8 mouse cellular contexts compared by ENCODE assay signal in genomic region chr4:74242176-74242575, GRCm38 (mm10). TPM values are rescaled to one million over a fixed set of nuclear protein-coding genes. Genes with fewer than 3 reads are reported as not detected.
DNase-seq lines count a peak whose midpoint lies in the region; ATAC-seq and TF ChIP-seq lines count a peak whose summit lies in the region.

Gene Kdm4c, plus strand, starts transcription at chr4:74242497.

- POLR2A ChIA-PET in Patski (lab: Charles Lee), result no interaction called here

- no peak for ATAC-seq in Patski
- ATAC-seq in granulocyte monocyte progenitor cell, adult 5-6 weeks (replicated peaks; ENCODE audit: poor library complexity, severe bottlenecking), result no peak

- H3K36me3 ChIP-seq in heart, adult 2 months (ENCODE audit: control insufficient read depth, insufficient read depth, low read length), result no peaks in the 10 kb centered on the region

- no peaks in the 10 kb centered on the region for H3K79me2 ChIP-seq in heart, adult 2 months (replicated peaks; ENCODE audit: control insufficient read depth, insufficient read depth, low read length)

- no peak within 1 kb of the TSS for H3K27ac ChIP-seq in heart, adult 2 months

- intact Hi-C loops in heart, adult 2 months (cut with DNase I), result no loop called here
- intact Hi-C loops in left cerebral cortex, postnatal 25 days (cut with DNase I), result no loop called here

- H3K27me3 ChIP-seq in heart, adult 2 months (ENCODE audit: control insufficient read depth, insufficient read depth, low read length), result no peaks in the 10 kb centered on the region
- no peaks in the 10 kb centered on the region for H3K27me3 ChIP-seq in Patski

- no peak for TF ChIP-seq CTCF in heart, adult 2 months (IDR thresholded peaks at IDR 0.05)
- TF ChIP-seq CTCF in Patski (IDR thresholded peaks at IDR 0.05), result no peak

- no peak for TF ChIP-seq POLR2A in heart, adult 2 months (IDR thresholded peaks at IDR 0.05; ENCODE audit: insufficient read depth, low read depth, low read length)

- 92% methylated on average over 1 of the region's 1 CpGs for WGBS in heart, adult 2 months

- no peaks in the 10 kb centered on the region for H3K4me1 ChIP-seq in heart, adult 2 months (ENCODE audit: control insufficient read depth, insufficient read depth, low read length)

- TF ChIP-seq EP300 in heart, adult 2 months (IDR thresholded peaks at IDR 0.05; ENCODE audit: insufficient read depth, low read depth, low read length), result no peak

- in situ Hi-C loops in Patski (cut with MboI; ENCODE audit: low pct_unique_long_range_greater_than_20kb), result no loop called here

- DNase-seq in heart, adult 2 months, result no peak
- DNase-seq in heart, adult 11 months, result no peak
- no peak for DNase-seq in Patski (ENCODE audit: low read depth, low spot score)
- no peak for DNase-seq in left cerebral cortex, postnatal 25 days (ENCODE audit: low spot score in 2 of 2)
- no peak for DNase-seq in natural killer cell, adult 2 months (ENCODE audit: low spot score in 2 of 2)
- no peak for DNase-seq in frontal cortex, postnatal 36 days (ENCODE audit: low spot score in 2 of 2)
- no peak for DNase-seq in right cerebral cortex, postnatal 14 days

- CTCF ChIA-PET in Patski (lab: Charles Lee), result no interaction called here

- no peak within 1 kb of the TSS for H3K4me3 ChIP-seq in heart, adult 2 months

- no peak within 1 kb of the TSS for H3K9ac ChIP-seq in heart, adult 2 months (ENCODE audit: low read depth, low read length)

RNA-seq across cellular contexts. Expression of gene Kdm4c, which starts in this region (rescaled TPM):
- total RNA-seq in heart, adult 2 months (2021), result 10 to 100 TPM; 10.8 to 10.9 TPM
- polyA plus RNA-seq in heart, adult 2 months (2012; rRNA removed), result 1.8 and 4.3 TPM in 2 replicates
- 18.0 TPM for polyA plus RNA-seq in Patski (2021)
- total RNA-seq in granulocyte monocyte progenitor cell, adult 5-6 weeks (2014; fragmentation: Nextera tagmentation), result 15.6 and 17.1 TPM in 2 replicates
- 17.7 and 20.9 TPM in 2 replicates for total RNA-seq in granulocyte monocyte progenitor cell, adult 5-6 weeks (2017)
- 10 to 100 TPM; 21.9 to 24.3 TPM for total RNA-seq in left cerebral cortex, postnatal 25 days (2021)
